Mouse (Mus musculus) testis, adult 2 months (tissue): ENCODE measurements around the gene Anp32e.

Experiments
- CTCF ChIP-seq: fragments of 200-500 bp; IDR thresholded peaks from 2 replicates; pipeline ENCODE4 v1.5.1; 2012; ENCODE audit warnings: low read depth, mild to moderate bottlenecking, inconsistent platforms, low read length, moderate library complexity; ENCODE audit not compliant: control insufficient read depth, insufficient read depth, insufficient replicate concordance
- POLR2A ChIP-seq: fragments of 200-500 bp; IDR thresholded peaks from 2 replicates; pipeline ENCODE4 v1.6.1; 2012; ENCODE audit warnings: low read depth, mild to moderate bottlenecking, inconsistent platforms, low read length, moderate library complexity; ENCODE audit not compliant: control insufficient read depth

- no peak for TF ChIP-seq CTCF
- TF ChIP-seq POLR2A = no peak
Measured at GRCm38 (mm10) chr3:95884400-95884799, 44.6 kb upstream of the Anp32e start.
